Comparison of ENCODE assay signal across 11 mouse cellular contexts in the genomic region with DNA sequence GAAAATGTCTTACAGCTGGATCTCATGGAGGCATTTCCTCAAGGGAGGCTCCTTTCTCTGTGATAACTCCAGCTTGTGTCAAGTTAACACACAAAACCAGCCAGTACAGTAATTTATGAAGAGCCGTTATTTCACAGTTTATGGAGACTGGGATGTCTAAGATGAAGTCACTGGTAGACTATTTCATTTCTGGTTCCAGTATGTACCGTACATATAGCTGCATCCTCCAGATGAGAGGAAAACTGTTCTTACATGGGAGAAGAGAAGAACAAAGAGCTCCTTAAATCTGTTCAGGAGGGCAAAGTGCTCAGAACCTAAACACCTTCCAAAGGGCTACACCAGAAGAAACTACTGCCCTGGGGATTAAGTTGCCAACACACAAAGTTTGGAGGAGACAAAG.
DNase-seq lines count a peak whose midpoint lies in the region; ATAC-seq lines count a peak whose summit lies in the region.
"Had no signal": no experiment of that assay in that cellular context is flagged by ENCODE, and none has a peak within 500 bp of the region (broad histone marks: within the 10 kb centered on the region; RNA-seq: fewer than 3 reads in every experiment).

No protein-coding gene starts in this region.

- 0 out of 2 replicates have a peak overlapping the region, but pooled peaks have one; percentile 22 for H3K27ac ChIP-seq in limb, embryonic 15.5 days
- no peak overlapping the region for H3K27ac ChIP-seq in limb, embryonic 10.5 days
- H3K27ac ChIP-seq in forebrain, embryonic 16.5 days (ENCODE audit: low read length): peak overlapping the region; percentile 78
- H3K27ac ChIP-seq in midbrain, embryonic 10.5 days (replicated peaks): peak overlapping the region; percentile 81
- H3K27ac ChIP-seq in neural tube, embryonic 15.5 days (replicated peaks): peak overlapping the region; percentile 45
- H3K27ac ChIP-seq: embryonic facial prominence, embryonic 13.5 days had no signal

- no peaks in the 10 kb centered on the region for H3K27me3 ChIP-seq in limb, embryonic 15.5 days
- H3K27me3 ChIP-seq in limb, embryonic 10.5 days (ENCODE audit: low read depth, poor library complexity, severe bottlenecking): no peaks in the 10 kb centered on the region
- H3K27me3 ChIP-seq in forebrain, embryonic 16.5 days (replicated peaks; ENCODE audit: control insufficient read depth, insufficient read depth, low read length): no peaks in the 10 kb centered on the region
- H3K27me3 ChIP-seq in midbrain, embryonic 10.5 days (ENCODE audit: low read depth, poor library complexity, severe bottlenecking): peaks cover 50% of the 10 kb centered on the region
- H3K27me3 ChIP-seq in neural tube, embryonic 15.5 days (replicated peaks): no peaks in the 10 kb centered on the region
- H3K27me3 ChIP-seq: embryonic facial prominence, embryonic 13.5 days; megakaryocyte, embryonic 14.5 days had no signal

- no peak overlapping the region for H3K4me2 ChIP-seq in limb, embryonic 15.5 days
- H3K4me2 ChIP-seq in forebrain, embryonic 16.5 days (ENCODE audit: low read length): no peak overlapping the region
- no peak overlapping the region for H3K4me2 ChIP-seq in neural tube, embryonic 15.5 days
- H3K4me2 ChIP-seq: embryonic facial prominence, embryonic 13.5 days had no signal

- H3K4me1 ChIP-seq in limb, embryonic 15.5 days: peaks cover 6% of the 10 kb centered on the region
- H3K4me1 ChIP-seq in limb, embryonic 10.5 days: peaks cover 16% of the 10 kb centered on the region; the same call in 1 of the 2 replicates
- peaks cover 15% of the 10 kb centered on the region for H3K4me1 ChIP-seq in forebrain, embryonic 16.5 days (replicated peaks; ENCODE audit: control insufficient read depth, insufficient read depth, low read length)
- H3K4me1 ChIP-seq in midbrain, embryonic 10.5 days: peaks cover 47% of the 10 kb centered on the region
- peaks cover 12% of the 10 kb centered on the region for H3K4me1 ChIP-seq in neural tube, embryonic 15.5 days
- H3K4me1 ChIP-seq: megakaryocyte, embryonic 14.5 days had no signal

- no peak for ATAC-seq in limb, embryonic 15.5 days (ENCODE audit: insufficient number of reproducible peaks, low FRiP score, low TSS enrichment, low read depth)
- peak; percentile 37 for ATAC-seq in forebrain, embryonic 16.5 days
- 0 out of 2 replicates have a peak, but pooled peaks have one; percentile 23 for ATAC-seq in neural tube, embryonic 15.5 days (ENCODE audit: low FRiP score)

- H3K4me3 ChIP-seq in limb, embryonic 15.5 days: no peak overlapping the region
- no peak overlapping the region for H3K4me3 ChIP-seq in limb, embryonic 10.5 days
- H3K4me3 ChIP-seq in forebrain, embryonic 16.5 days (replicated peaks; ENCODE audit: low read length): no peak overlapping the region
- H3K4me3 ChIP-seq in midbrain, embryonic 10.5 days: no peak overlapping the region
- H3K4me3 ChIP-seq in neural tube, embryonic 15.5 days (replicated peaks): no peak overlapping the region
- H3K4me3 ChIP-seq: embryonic facial prominence, embryonic 13.5 days; megakaryocyte, embryonic 14.5 days had no signal

- no peak for DNase-seq in limb, embryonic 10.5 days (ENCODE audit: low spot score)
- no peak for DNase-seq in midbrain, embryonic 10.5 days (ENCODE audit: low spot score)
- DNase-seq in right cerebral cortex, postnatal 4 days: no peak
- no peak for DNase-seq in spleen, adult 18-20 months
- DNase-seq: heart, adult 11 months; kidney, adult 2 months had no signal

- H3K36me3 ChIP-seq in limb, embryonic 15.5 days: no peaks in the 10 kb centered on the region
- no peaks in the 10 kb centered on the region for H3K36me3 ChIP-seq in limb, embryonic 10.5 days
- H3K36me3 ChIP-seq in forebrain, embryonic 16.5 days (ENCODE audit: control insufficient read depth, insufficient read depth): no peaks in the 10 kb centered on the region
- H3K36me3 ChIP-seq in midbrain, embryonic 10.5 days: no peaks in the 10 kb centered on the region
- no peaks in the 10 kb centered on the region for H3K36me3 ChIP-seq in neural tube, embryonic 15.5 days
- H3K36me3 ChIP-seq: embryonic facial prominence, embryonic 13.5 days had no signal

- no peaks in the 10 kb centered on the region for H3K9me3 ChIP-seq in limb, embryonic 15.5 days
- no peaks in the 10 kb centered on the region for H3K9me3 ChIP-seq in limb, embryonic 10.5 days (replicated peaks)
- H3K9me3 ChIP-seq in forebrain, embryonic 16.5 days (ENCODE audit: control insufficient read depth, low read length): no peaks in the 10 kb centered on the region
- 0 out of 2 replicates have a peak, but pooled peaks cover 3% of the 10 kb centered on the region for H3K9me3 ChIP-seq in midbrain, embryonic 10.5 days (replicated peaks)
- H3K9me3 ChIP-seq in neural tube, embryonic 15.5 days (replicated peaks): no peaks in the 10 kb centered on the region
- H3K9me3 ChIP-seq: embryonic facial prominence, embryonic 13.5 days had no signal

- no peak overlapping the region for H3K9ac ChIP-seq in limb, embryonic 15.5 days
- no peak overlapping the region for H3K9ac ChIP-seq in forebrain, embryonic 16.5 days (replicated peaks; ENCODE audit: low read depth, low read length)
- H3K9ac ChIP-seq in neural tube, embryonic 15.5 days (replicated peaks): no peak overlapping the region
- H3K9ac ChIP-seq: embryonic facial prominence, embryonic 13.5 days had no signal

- 27% methylated on average over 2 of the region's 2 CpGs for WGBS in limb, embryonic 15.5 days
- whole genome bisulfite sequencing in limb, embryonic 10.5 days: 90% methylated on average over 2 of the region's 2 CpGs
- WGBS in forebrain, embryonic 16.5 days: 29% methylated on average over 2 of the region's 2 CpGs
- 76% methylated on average over 2 of the region's 2 CpGs for WGBS in midbrain, embryonic 10.5 days
- 53% methylated on average over 2 of the region's 2 CpGs for WGBS in neural tube, embryonic 15.5 days
